Mouse (Mus musculus) Patski (cell line): ENCODE data around the gene Dcaf5. TPM values are rescaled to one million over a fixed set of nuclear protein-coding genes. Genes with fewer than 3 reads are reported as not detected.

Experiments
- ATAC-seq: fragments of 100-300 bp; one replicate; pipeline ENCODE4 v1.8.0; 2021
- CTCF ChIA-PET: fragments of 350-600 bp; sonication (Branson Sonifier 250); formaldehyde crosslinking; loops from one replicate; lab custom pipeline; 2022; ENCODE audit warnings: inconsistent platforms; lab: Charles Lee
- POLR2A ChIA-PET: fragments of 350-600 bp; sonication (Branson Sonifier 250); formaldehyde crosslinking; loops from one replicate; lab custom pipeline; 2022; ENCODE audit warnings: antibody characterized with exemption, inconsistent platforms; lab: Charles Lee
- DNase-seq: peaks from one replicate; pipeline ENCODE4 v3.0.0-alpha.2; 2011; ENCODE audit warnings: low read depth, low spot score
- H3K27me3 ChIP-seq: fragments of 371-371 bp; one replicate; pipeline ENCODE4 v1.5.1; 2021
- CTCF ChIP-seq: fragments of 100-300 bp; IDR thresholded peaks from one replicate; pipeline ENCODE4 v1.5.1; 2021
- in situ Hi-C: fragments of 300-500 bp; cut with MboI; formaldehyde crosslinking; loops from 3 replicates; pipeline ENCODE4 v1.11.1; 2018; ENCODE audit warnings: low pct_unique_long_range_greater_than_20kb, mixed read lengths
- polyA plus RNA-seq: library from polyadenylated mRNA; unstranded; gene quantifications from one replicate; pipeline ENCODE4 v1.2.3, GENCODE M21; 2021

Gene Dcaf5
- polyA plus RNA-seq, 1 experiment from 2014 or later, result 33.2 TPM

GRCm38 (mm10) chr12:80324051-80324784 is 112.2 kb downstream of the Dcaf5 start:
- TF ChIP-seq CTCF, result no peak
- DNase-seq (no peak), ATAC-seq (no peak)
- ChIA-PET POLR2A (interaction anchor here (0.8 kb wide), 1 partner anchor 20 kb away, joined by 3 read pairs; no protein-coding TSS in a partner anchor), CTCF (interaction anchor here (0.7 to 1.4 kb wide), 2 partner anchors 12 to 16 kb away, joined by 3 to 4 read pairs; no protein-coding TSS in a partner anchor)
- no peaks in the 10 kb centered on the region for H3K27me3 ChIP-seq
- in situ Hi-C loops, result no loop called here

GRCm38 (mm10) chr12:80323371-80324050 is 112.9 kb downstream of the Dcaf5 start:
- in situ Hi-C loops, result no loop called here
- no peak for TF ChIP-seq CTCF
- no peaks in the 10 kb centered on the region for H3K27me3 ChIP-seq
- DNase-seq, result no peak
- CTCF ChIA-PET, result interaction anchor here (1.4 kb wide), 1 partner anchor 11 kb away, joined by 4 read pairs; no protein-coding TSS in a partner anchor
- ATAC-seq, result no peak
- POLR2A ChIA-PET, result interaction anchor here (0.8 kb wide), 1 partner anchor 20 kb away, joined by 3 read pairs; no protein-coding TSS in a partner anchor

- TF ChIP-seq CTCF, result no peak
- H3K27me3 ChIP-seq, result no peaks in the 10 kb centered on the region
- in situ Hi-C loops, result no loop called here
- ChIA-PET POLR2A (no interaction called here), CTCF (no interaction called here)
- no peak for DNase-seq
- ATAC-seq, result no peak
Observed at GRCm38 (mm10) chr12:80322494-80322893, 113.9 kb downstream of the Dcaf5 start.

- in situ Hi-C loops, result no loop called here
- ChIA-PET CTCF (interaction anchor here (1.4 to 1.9 kb wide), 3 partner anchors 9 to 31 kb away, joined by 3 to 6 read pairs (median 3); no protein-coding TSS in a partner anchor), POLR2A (no interaction called here)
- ATAC-seq, result no peak
- H3K27me3 ChIP-seq, result no peaks in the 10 kb centered on the region
- no peak for DNase-seq
- no peak for TF ChIP-seq CTCF
Observed at GRCm38 (mm10) chr12:80319062-80319461, 117.3 kb downstream of the Dcaf5 start.

- ChIA-PET CTCF (no interaction called here), POLR2A (interaction anchor here (0.6 kb wide), 1 partner anchor 13 kb away, joined by 3 read pairs; no protein-coding TSS in a partner anchor)
- ATAC-seq (no peak), DNase-seq (no peak)
- in situ Hi-C loops, result no loop called here
- no peaks in the 10 kb centered on the region for H3K27me3 ChIP-seq
- TF ChIP-seq CTCF, result no peak
Observed at GRCm38 (mm10) chr12:80315321-80315720, 121.1 kb downstream of the Dcaf5 start.

GRCm38 (mm10) chr12:80311959-80312669 is 124.3 kb downstream of the Dcaf5 start:
- ChIA-PET CTCF (interaction anchor here (1.6 to 1.8 kb wide), 2 partner anchors 12 to 20 kb away, joined by 3 to 4 read pairs; no protein-coding TSS in a partner anchor), POLR2A (no interaction called here)
- no peak for DNase-seq
- in situ Hi-C loops, result no loop called here
- H3K27me3 ChIP-seq, result no peaks in the 10 kb centered on the region
- no peak for ATAC-seq
- no peak for TF ChIP-seq CTCF

GRCm38 (mm10) chr12:80307556-80307955 is 128.8 kb downstream of the Dcaf5 start:
- TF ChIP-seq CTCF, result no peak
- ATAC-seq (no peak), DNase-seq (no peak)
- POLR2A ChIA-PET, result no interaction called here
- CTCF ChIA-PET, result no interaction called here
- in situ Hi-C loops, result no loop called here
- no peaks in the 10 kb centered on the region for H3K27me3 ChIP-seq

GRCm38 (mm10) chr12:80304518-80304917 is 131.9 kb downstream of the Dcaf5 start:
- H3K27me3 ChIP-seq, result no peaks in the 10 kb centered on the region
- ChIA-PET CTCF (interaction anchor here (0.8 kb wide), 1 partner anchor 15 kb away, joined by 3 read pairs; no protein-coding TSS in a partner anchor), POLR2A (no interaction called here)
- ATAC-seq (no peak), DNase-seq (no peak)
- TF ChIP-seq CTCF, result no peak
- in situ Hi-C loops, result no loop called here

GRCm38 (mm10) chr12:80300833-80301456 is 135.5 kb downstream of the Dcaf5 start:
- in situ Hi-C loops, result no loop called here
- no peak for ATAC-seq
- no peak for DNase-seq
- CTCF ChIA-PET, result no interaction called here
- TF ChIP-seq CTCF, result no peak
- no peaks in the 10 kb centered on the region for H3K27me3 ChIP-seq
- POLR2A ChIA-PET, result no interaction called here

- in situ Hi-C loops, result no loop called here
Observed at GRCm38 (mm10) chr12:80298714-80299113, 137.7 kb downstream of the Dcaf5 start.

More at GRCm38 (mm10) chr12:80298714-80299113, 137.7 kb downstream of the Dcaf5 start:
- ChIA-PET CTCF (no interaction called here), POLR2A (no interaction called here)
- ATAC-seq, result no peak
- DNase-seq, result no peak
- no peak for TF ChIP-seq CTCF
- no peaks in the 10 kb centered on the region for H3K27me3 ChIP-seq
